Mouse (Mus musculus): ENCODE data around the gene B830017H08Rik.

DNA sequence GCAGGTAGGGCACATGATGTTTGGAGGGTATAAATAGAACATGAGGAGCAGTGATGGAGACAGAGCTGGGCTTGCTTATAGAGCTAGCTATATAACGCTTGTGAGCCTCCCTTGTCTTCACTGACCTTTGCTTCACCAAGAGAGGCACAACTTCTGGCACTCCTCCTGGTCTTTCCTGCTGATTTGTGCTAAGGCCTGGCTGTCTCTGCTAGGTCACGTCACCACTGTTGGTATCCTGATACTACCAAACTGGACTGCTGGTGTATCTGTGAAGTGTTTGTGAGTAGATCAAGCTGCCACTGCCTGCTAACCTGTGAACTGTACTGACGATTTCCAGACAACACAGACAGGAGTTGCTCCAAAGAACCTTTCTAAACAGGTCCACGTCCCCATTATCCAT, 42.3 kb downstream of the B830017H08Rik start:
- no peak for TF ChIP-seq ZC3H11A (IDR thresholded peaks at IDR 0.05; ENCODE audit: borderline replicate concordance, low read depth, low read length)
- no peak for TF ChIP-seq CHD2 (IDR thresholded peaks at IDR 0.05; ENCODE audit: low read depth, low read length)
- TF ChIP-seq MAFK (IDR thresholded peaks at IDR 0.05; ENCODE audit: insufficient read depth, low read depth, low read length), result no peak
- no peak for TF ChIP-seq ZNF384 (IDR thresholded peaks at IDR 0.05; ENCODE audit: low read depth, low read length)
